7 mouse cellular contexts compared by ENCODE assay signal in the genomic region with DNA sequence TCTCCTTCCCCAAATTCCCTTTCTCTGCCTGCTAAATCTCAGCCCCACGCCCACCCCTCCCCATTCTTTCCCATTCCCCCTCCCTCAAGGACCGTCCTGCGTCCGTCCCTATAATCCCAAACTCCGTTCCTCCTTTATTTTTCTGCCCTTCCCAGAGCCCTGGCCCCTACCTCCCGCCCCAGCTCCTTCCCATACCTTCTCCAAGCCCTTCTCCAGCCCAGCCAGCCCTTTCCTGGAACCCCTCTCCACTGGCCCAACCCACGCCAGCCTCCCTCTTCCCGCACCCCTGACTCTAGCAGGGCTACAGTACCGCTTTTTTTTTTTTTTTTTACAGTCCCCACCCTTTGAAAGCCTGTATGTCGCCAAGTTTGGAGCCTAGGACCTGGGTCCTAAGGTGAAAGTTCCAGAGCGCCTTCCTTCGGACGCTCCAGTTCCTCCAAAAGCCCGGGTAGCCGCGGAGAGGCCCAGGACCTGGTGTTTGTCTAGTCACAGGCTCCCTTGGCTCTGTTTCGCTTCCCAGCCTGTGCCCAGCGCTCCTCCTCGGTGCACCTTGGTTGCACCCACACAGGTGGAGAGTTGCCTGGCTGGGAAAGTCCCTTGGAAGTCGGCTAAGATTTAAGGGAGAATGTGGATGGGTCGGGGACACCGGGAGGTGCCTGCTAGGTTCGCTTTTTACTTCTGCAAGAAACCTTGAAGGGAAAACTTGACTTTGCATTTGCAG. TPM values are rescaled to one million over a fixed set of nuclear protein-coding genes. Genes with fewer than 3 reads are reported as not detected.
DNase-seq lines count a peak whose midpoint lies in the region; ATAC-seq and TF ChIP-seq lines count a peak whose summit lies in the region.

No protein-coding gene starts in this region.

- no peak overlapping the region for H3K27ac ChIP-seq in ES-Bruce4 (ENCODE audit: insufficient read depth, low read length)
- H3K27ac ChIP-seq in embryonic facial prominence, embryonic 10.5 days (replicated peaks) = no peak overlapping the region
- H3K27ac ChIP-seq in liver, embryonic 16.5 days (ENCODE audit: low read length) = no peak overlapping the region

- H3K4me3 ChIP-seq in ES-Bruce4 (ENCODE audit: low read depth, low read length) = peak overlapping the region; percentile 44
- peak overlapping the region; percentile 69 for H3K4me3 ChIP-seq in embryonic facial prominence, embryonic 10.5 days
- H3K4me3 ChIP-seq in liver, embryonic 16.5 days (ENCODE audit: low read depth, low read length) = peak overlapping the region; percentile 57

- H3K27me3 ChIP-seq in ES-Bruce4 (ENCODE audit: control insufficient read depth, insufficient read depth, low read length, poor library complexity, severe bottlenecking) = peaks cover 7% of the 10 kb centered on the region
- peaks cover 95% of the 10 kb centered on the region for H3K27me3 ChIP-seq in embryonic facial prominence, embryonic 10.5 days (replicated peaks; ENCODE audit: low read depth, poor library complexity, severe bottlenecking)
- H3K27me3 ChIP-seq in liver, embryonic 16.5 days (ENCODE audit: control insufficient read depth, insufficient read depth, low read depth, low read length) = peaks cover 60% of the 10 kb centered on the region

- no peaks in the 10 kb centered on the region for H3K36me3 ChIP-seq in ES-Bruce4 (ENCODE audit: control insufficient read depth, insufficient read depth, low read length, poor library complexity, severe bottlenecking)
- no peaks in the 10 kb centered on the region for H3K36me3 ChIP-seq in embryonic facial prominence, embryonic 10.5 days (replicated peaks)
- no peaks in the 10 kb centered on the region for H3K36me3 ChIP-seq in liver, embryonic 16.5 days (ENCODE audit: control insufficient read depth, insufficient read depth)

- 1% methylated on average over 23 of the region's 23 CpGs for WGBS in embryonic facial prominence, embryonic 10.5 days
- WGBS in liver, embryonic 16.5 days (ENCODE audit: insufficient replicate concordance) = 4% methylated on average over 23 of the region's 23 CpGs

- H3K9ac ChIP-seq in ES-Bruce4 (ENCODE audit: low read depth, poor library complexity, severe bottlenecking) = peak overlapping the region; percentile 23
- 0 out of 2 replicates have a peak overlapping the region, but pooled peaks have one; percentile 16 for H3K9ac ChIP-seq in liver, embryonic 16.5 days (ENCODE audit: low read depth, low read length)

- no peak for TF ChIP-seq CTCF in ES-Bruce4 (IDR thresholded peaks at IDR 0.05; ENCODE audit: low read depth, low read length)

- TF ChIP-seq EP300 in ES-Bruce4 (IDR thresholded peaks at IDR 0.05; ENCODE audit: insufficient read depth, low read depth, low read length) = no peak

- peaks cover 2% of the 10 kb centered on the region for H3K4me1 ChIP-seq in ES-Bruce4 (ENCODE audit: control insufficient read depth, insufficient read depth, low read length)
- H3K4me1 ChIP-seq in embryonic facial prominence, embryonic 10.5 days = peaks cover 57% of the 10 kb centered on the region
- H3K4me1 ChIP-seq in liver, embryonic 16.5 days (ENCODE audit: control insufficient read depth, low read depth, low read length) = peaks cover 12% of the 10 kb centered on the region

- ATAC-seq in liver, embryonic 16.5 days (ENCODE audit: low read depth) = no peak
- ATAC-seq in activated CD4-positive, CD25-positive, alpha-beta regulatory T cell, adult 4 months = no peak

- no peak for TF ChIP-seq POLR2A in ES-Bruce4 (IDR thresholded peaks at IDR 0.05; ENCODE audit: insufficient read depth, low read length)

- H3K9me3 ChIP-seq in ES-Bruce4 (replicated peaks; ENCODE audit: control insufficient read depth, insufficient read depth, low read length, poor library complexity, severe bottlenecking) = no peaks in the 10 kb centered on the region
- no peaks in the 10 kb centered on the region for H3K9me3 ChIP-seq in embryonic facial prominence, embryonic 10.5 days
- H3K9me3 ChIP-seq in liver, embryonic 16.5 days (replicated peaks; ENCODE audit: control insufficient read depth, low read length) = no peaks in the 10 kb centered on the region

- peak; percentile 37 for DNase-seq in embryonic facial prominence, embryonic 10.5 days (ENCODE audit: low spot score)
- DNase-seq in induced T-regulatory cell, adult 2 months (ENCODE audit: low read depth) = peak; percentile 17
- no peak for DNase-seq in layer of hippocampus, adult 9-10 months (ENCODE audit: low spot score)
- DNase-seq in adrenal gland, postnatal 25 days = no peak

- H3K4me2 ChIP-seq in liver, embryonic 16.5 days (ENCODE audit: low read depth, low read length) = peak overlapping the region; percentile 56

RNA-seq across cellular contexts. Expression of a gene that starts 0.5 kb away (rescaled TPM):
- 1.4 and 1.6 TPM in 2 replicates for polyA plus RNA-seq in ES-Bruce4 (2011; ENCODE audit: insufficient read depth, insufficient read length, low read depth, missing spikeins)
- polyA plus RNA-seq in embryonic facial prominence, embryonic 10.5 days (2016; fragmentation: Nextera tagmentation; extraction: Ambion mirVana) = 1.4 and 2.5 TPM in 2 replicates
- polyA plus RNA-seq in liver, embryonic 16.5 days (2015; fragmentation: Nextera tagmentation; extraction: Ambion mirVana) = 6.3 and 7.4 TPM in 2 replicates
- polyA plus RNA-seq in activated CD4-positive, CD25-positive, alpha-beta regulatory T cell, adult 4 months (2017; shearing (Covaris generic)) = 1 to 10 TPM; 7.8 to 8.7 TPM
- total RNA-seq in adrenal gland, postnatal 25 days (2021) = 10.6 and 11.4 TPM in 2 replicates

RNA-seq across cellular contexts. Expression of a gene that starts 18.3 kb away (rescaled TPM):
- 34.7 and 35.5 TPM in 2 replicates for polyA plus RNA-seq in ES-Bruce4 (2011; ENCODE audit: insufficient read depth, insufficient read length, low read depth, missing spikeins)
- polyA plus RNA-seq in embryonic facial prominence, embryonic 10.5 days (2016; fragmentation: Nextera tagmentation; extraction: Ambion mirVana) = 106 and 114 TPM in 2 replicates
- polyA plus RNA-seq in liver, embryonic 16.5 days (2015; fragmentation: Nextera tagmentation; extraction: Ambion mirVana) = 37.0 and 38.0 TPM in 2 replicates
- polyA plus RNA-seq in activated CD4-positive, CD25-positive, alpha-beta regulatory T cell, adult 4 months (2017; shearing (Covaris generic)) = 10 to 100 TPM; 46.7 to 61.4 TPM
- 75.0 and 77.5 TPM in 2 replicates for total RNA-seq in adrenal gland, postnatal 25 days (2021)

Comparison
In these comparisons a context has a peak if more than half of its experiments do, and no peak if none do; other contexts are left out.
1. DNase-seq: peak in embryonic facial prominence, embryonic 10.5 days (single experiment) and induced T-regulatory cell, adult 2 months (single experiment); none in layer of hippocampus, adult 9-10 months (single experiment) and adrenal gland, postnatal 25 days (single experiment).
2. Peak in every context shown above with its lines, with median percentiles within 50 percentile points of each other: H3K4me3 ChIP-seq.